In genomic region chr12:28607546-28608305, GRCm38 (mm10) we compare ENCODE assay signal across 9 mouse cellular contexts. TPM values are rescaled to one million over a fixed set of nuclear protein-coding genes. Genes with fewer than 3 reads are reported as not detected.
DNase-seq lines count a peak whose midpoint lies in the region; ATAC-seq lines count a peak whose summit lies in the region.
"Had no signal": no experiment of that assay in that cellular context is flagged by ENCODE, and none has a peak within 500 bp of the region (broad histone marks: within the 10 kb centered on the region; RNA-seq: fewer than 3 reads in every experiment).

No protein-coding gene starts in this region.

- 0 out of 2 replicates have a peak overlapping the region, but pooled peaks have one; percentile 0 for H3K4me3 ChIP-seq in forebrain, embryonic 13.5 days
- H3K4me3 ChIP-seq in forebrain, embryonic 10.5 days: no peak overlapping the region

- peaks cover 24% of the 10 kb centered on the region for H3K4me1 ChIP-seq in forebrain, embryonic 13.5 days
- peaks cover 10% of the 10 kb centered on the region; the same call in 1 of the 2 replicates for H3K4me1 ChIP-seq in forebrain, embryonic 10.5 days

- no peaks in the 10 kb centered on the region for H3K9me3 ChIP-seq in forebrain, embryonic 13.5 days (replicated peaks)
- H3K9me3 ChIP-seq in forebrain, embryonic 10.5 days: no peaks in the 10 kb centered on the region

- peak overlapping the region; percentile 1; the same call in 1 of the 2 replicates for H3K9ac ChIP-seq in forebrain, embryonic 13.5 days

- DNase-seq in forebrain, embryonic 10.5 days (ENCODE audit: extremely low spot score, low spot score): no peak
- peak; percentile 48 for DNase-seq in cerebellum, adult 11 months
- DNase-seq in frontal cortex, postnatal 36 days (ENCODE audit: low spot score in 2 of 2): peak; percentile 42 to 58
- peak; percentile 42 to 52 for DNase-seq in left cerebral cortex, postnatal 36 days (ENCODE audit: low spot score in 2 of 2)
- no peak for DNase-seq in gastrocnemius, postnatal 36 days
- DNase-seq in adrenal gland, postnatal 10 days: no peak

- peak overlapping the region; percentile 72 for H3K27ac ChIP-seq in forebrain, embryonic 13.5 days
- H3K27ac ChIP-seq in forebrain, embryonic 10.5 days: no peak overlapping the region

- intact Hi-C loops in left cerebral cortex, postnatal 36 days (cut with DNase I): no loop called here
- intact Hi-C loops in gastrocnemius, postnatal 36 days (cut with DNase I): no loop called here

- whole genome bisulfite sequencing in forebrain, embryonic 13.5 days: 43% methylated on average over 17 of the region's 17 CpGs
- 71% methylated on average over 17 of the region's 17 CpGs for WGBS in forebrain, embryonic 10.5 days

- peak overlapping the region; percentile 33 for H3K4me2 ChIP-seq in forebrain, embryonic 13.5 days

- H3K27me3 ChIP-seq in forebrain, embryonic 13.5 days: no peaks in the 10 kb centered on the region
- H3K27me3 ChIP-seq in forebrain, embryonic 10.5 days (ENCODE audit: poor library complexity, severe bottlenecking): no peaks in the 10 kb centered on the region

- ATAC-seq in forebrain, embryonic 13.5 days: peak; percentile 84
- ATAC-seq in activated CD4-positive, CD25-positive, alpha-beta regulatory T cell, adult 4 months: no peak
- ATAC-seq: intestine, embryonic 16.5 days had no signal

- no peaks in the 10 kb centered on the region for H3K36me3 ChIP-seq in forebrain, embryonic 13.5 days (ENCODE audit: poor library complexity, severe bottlenecking)
- no peaks in the 10 kb centered on the region for H3K36me3 ChIP-seq in forebrain, embryonic 10.5 days (replicated peaks)

RNA-seq across cellular contexts. Expression of gene Colec11, which starts 15.5 kb away (rescaled TPM):
- 0.18 and 0.40 TPM in 2 replicates for polyA plus RNA-seq in forebrain, embryonic 13.5 days (2015; fragmentation: Nextera tagmentation; extraction: Ambion mirVana)
- polyA plus RNA-seq in forebrain, embryonic 10.5 days (2016; fragmentation: Nextera tagmentation; extraction: Ambion mirVana): 0.10 and 0.23 TPM in 2 replicates
- under 1 TPM; 0.57 to 0.59 TPM for total RNA-seq in left cerebral cortex, postnatal 36 days (2021)
- total RNA-seq in gastrocnemius, postnatal 36 days (2021): under 1 TPM; 0.17 to 0.46 TPM
- 10 to 100 TPM in 1 of 2 experiments, 1 to 10 TPM in 1; 7.5 to 12.7 TPM for total RNA-seq in adrenal gland, postnatal 10 days (2021)
- polyA plus RNA-seq in activated CD4-positive, CD25-positive, alpha-beta regulatory T cell, adult 4 months (2017; shearing (Covaris generic)): under 1 TPM in 1 of 2 experiments, not detected in 1; 0.34 TPM

RNA-seq across cellular contexts. Expression of gene Allc, which starts 25.4 kb away (rescaled TPM):
- polyA plus RNA-seq in forebrain, embryonic 13.5 days (2015; fragmentation: Nextera tagmentation; extraction: Ambion mirVana): not detected in 2 replicates
- polyA plus RNA-seq in forebrain, embryonic 10.5 days (2016; fragmentation: Nextera tagmentation; extraction: Ambion mirVana): not detected in 2 replicates
- 1 to 10 TPM; 1.2 to 1.3 TPM for total RNA-seq in left cerebral cortex, postnatal 36 days (2021)
- not detected for total RNA-seq in gastrocnemius, postnatal 36 days (2021)
- not detected for total RNA-seq in adrenal gland, postnatal 10 days (2021)
- not detected for polyA plus RNA-seq in activated CD4-positive, CD25-positive, alpha-beta regulatory T cell, adult 4 months (2017; shearing (Covaris generic))
- polyA plus RNA-seq: intestine, embryonic 16.5 days had no signal

RNA-seq across cellular contexts. Expression of gene Rps7, which starts 28.0 kb away (rescaled TPM):
- 536 and 650 TPM in 2 replicates for polyA plus RNA-seq in forebrain, embryonic 13.5 days (2015; fragmentation: Nextera tagmentation; extraction: Ambion mirVana)
- polyA plus RNA-seq in forebrain, embryonic 10.5 days (2016; fragmentation: Nextera tagmentation; extraction: Ambion mirVana): 656 and 679 TPM in 2 replicates
- 100 to 1,000 TPM; 261 to 290 TPM for total RNA-seq in left cerebral cortex, postnatal 36 days (2021)
- 100 to 1,000 TPM; 171 to 173 TPM for total RNA-seq in gastrocnemius, postnatal 36 days (2021)
- 100 to 1,000 TPM; 512 to 544 TPM for total RNA-seq in adrenal gland, postnatal 10 days (2021)
- polyA plus RNA-seq in activated CD4-positive, CD25-positive, alpha-beta regulatory T cell, adult 4 months (2017; shearing (Covaris generic)): 1,000 to 10,000 TPM; 1,659 to 2,490 TPM

RNA-seq across cellular contexts. Expression of gene Rnaseh1, which starts 41.7 kb away (rescaled TPM):
- 28.4 and 29.6 TPM in 2 replicates for polyA plus RNA-seq in forebrain, embryonic 13.5 days (2015; fragmentation: Nextera tagmentation; extraction: Ambion mirVana)
- 33.6 and 37.1 TPM in 2 replicates for polyA plus RNA-seq in forebrain, embryonic 10.5 days (2016; fragmentation: Nextera tagmentation; extraction: Ambion mirVana)
- total RNA-seq in left cerebral cortex, postnatal 36 days (2021): 10 to 100 TPM; 13.4 to 15.2 TPM
- total RNA-seq in gastrocnemius, postnatal 36 days (2021): 1 to 10 TPM; 4.9 to 6.0 TPM
- 10 to 100 TPM; 12.4 to 12.7 TPM for total RNA-seq in adrenal gland, postnatal 10 days (2021)
- polyA plus RNA-seq in activated CD4-positive, CD25-positive, alpha-beta regulatory T cell, adult 4 months (2017; shearing (Covaris generic)): 10 to 100 TPM; 28.9 to 29.2 TPM

RNA-seq across cellular contexts. Expression of gene Dcdc2c, which starts 55.5 kb away (rescaled TPM):
- polyA plus RNA-seq in forebrain, embryonic 13.5 days (2015; fragmentation: Nextera tagmentation; extraction: Ambion mirVana): not detected in 2 replicates
- polyA plus RNA-seq in forebrain, embryonic 10.5 days (2016; fragmentation: Nextera tagmentation; extraction: Ambion mirVana): 0.21 and 0.22 TPM in 2 replicates
- 1 to 10 TPM in 1 of 2 experiments, under 1 TPM in 1; 0.79 to 1.1 TPM for total RNA-seq in left cerebral cortex, postnatal 36 days (2021)
- not detected for total RNA-seq in gastrocnemius, postnatal 36 days (2021)
- total RNA-seq in adrenal gland, postnatal 10 days (2021): not detected
- polyA plus RNA-seq in activated CD4-positive, CD25-positive, alpha-beta regulatory T cell, adult 4 months (2017; shearing (Covaris generic)): not detected
- polyA plus RNA-seq: intestine, embryonic 16.5 days had no signal

Comparison
In these comparisons a context has a peak if more than half of its experiments do, and no peak if none do; other contexts are left out.
1. DNase-seq: peak in cerebellum, adult 11 months (single experiment), frontal cortex, postnatal 36 days (2 of 2) and left cerebral cortex, postnatal 36 days (2 of 2); none in forebrain, embryonic 10.5 days (single experiment), gastrocnemius, postnatal 36 days (0 of 2) and adrenal gland, postnatal 10 days (single experiment).
2. RNA of gene Colec11, which starts 15.5 kb away (total RNA-seq): 7.5 to 12.7 TPM in adrenal gland, postnatal 10 days; 0.57 to 0.59 TPM in left cerebral cortex, postnatal 36 days and 0.17 to 0.46 TPM in gastrocnemius, postnatal 36 days; every median in the first group is over 4 times any median in the second.